Mouse (Mus musculus): ENCODE measurements around the gene Psg19. TPM values are rescaled to one million over a fixed set of nuclear protein-coding genes. Genes with fewer than 3 reads are reported as not detected.
"Not testable (repeated sequence)": the region's sequence is repeated elsewhere in the genome, so short reads cannot be mapped to it uniquely, and the experiment has no call there.

The Psg19 gene
- polyA plus RNA-seq, 1 experiment = not detected

DNA sequence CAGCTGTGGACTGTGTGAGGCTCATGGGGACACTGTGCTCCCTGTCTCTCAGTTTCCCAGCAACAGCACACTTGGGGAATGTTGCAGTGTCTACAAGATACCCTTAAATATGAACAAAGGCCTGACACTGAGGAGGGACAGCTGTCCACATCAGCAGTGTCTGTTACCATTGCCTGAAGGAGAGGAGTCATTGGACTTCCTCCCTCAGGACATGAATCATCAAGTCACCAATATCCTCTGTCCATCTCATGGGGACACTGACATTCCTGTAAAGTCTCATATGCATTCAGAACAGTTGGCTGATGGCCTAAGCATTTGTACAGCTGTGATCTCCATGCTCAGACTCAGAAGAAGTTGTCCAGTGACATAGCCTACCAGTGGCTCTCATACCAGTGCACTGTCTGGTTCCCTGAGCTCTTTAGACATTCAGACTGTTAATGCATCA lies 19.0 kb downstream of the Psg19 start:
- Histone ChIP-seq H3ac (ENCODE audit: control insufficient read depth, insufficient read length) (no peak overlapping the region), H3K79me2 (ENCODE audit: control insufficient read depth, insufficient read depth) (no peaks in the 10 kb centered on the region), H3K4me3 (no peak overlapping the region), H3K4me2 (ENCODE audit: low read depth) (no peak overlapping the region), H3K36me3 (ENCODE audit: control insufficient read depth, insufficient read depth) (no peaks in the 10 kb centered on the region), H3K27me3 (ENCODE audit: control insufficient read depth, insufficient read depth, insufficient read length) (no peaks in the 10 kb centered on the region)
- TF ChIP-seq MAX (IDR thresholded peaks at IDR 0.05; ENCODE audit: low read depth) = no peak
- TF ChIP-seq SRF (IDR thresholded peaks at IDR 0.05; ENCODE audit: control insufficient read depth, insufficient read length, low read depth) = no peak
- no peak for TF ChIP-seq USF1 (IDR thresholded peaks at IDR 0.05; ENCODE audit: low read depth)
- no peak for TF ChIP-seq MYOG (IDR thresholded peaks at IDR 0.05; ENCODE audit: control insufficient read depth in 1 of 3, insufficient read depth in 1 of 3, insufficient read length in 2 of 3, low read depth in 2 of 3)
- TF ChIP-seq CEBPB (IDR thresholded peaks at IDR 0.05; ENCODE audit: insufficient read depth, poor library complexity, severe bottlenecking) = no peak
- no peak for TF ChIP-seq POLR2AphosphoS2 (IDR thresholded peaks at IDR 0.05; ENCODE audit: insufficient read length, low read depth)
- no peak for TF ChIP-seq REST (IDR thresholded peaks at IDR 0.05; ENCODE audit: insufficient read depth, insufficient read length)
- TF ChIP-seq TCF12 (IDR thresholded peaks at IDR 0.05; ENCODE audit: insufficient read depth, poor library complexity, severe bottlenecking) = no peak
- no peak for TF ChIP-seq POLR2A (IDR thresholded peaks at IDR 0.05; ENCODE audit: insufficient read length, low read depth)
- no peak for TF ChIP-seq E2F4 (IDR thresholded peaks at IDR 0.05; ENCODE audit: insufficient read depth)
- TF ChIP-seq MYOD1 (IDR thresholded peaks at IDR 0.05; ENCODE audit: control insufficient read depth in 1 of 3, insufficient read length in 2 of 3, low read depth in 2 of 3) = no peak
- no peak for TF ChIP-seq TCF3 (IDR thresholded peaks at IDR 0.05; ENCODE audit: insufficient read length, low read depth)

DNA sequence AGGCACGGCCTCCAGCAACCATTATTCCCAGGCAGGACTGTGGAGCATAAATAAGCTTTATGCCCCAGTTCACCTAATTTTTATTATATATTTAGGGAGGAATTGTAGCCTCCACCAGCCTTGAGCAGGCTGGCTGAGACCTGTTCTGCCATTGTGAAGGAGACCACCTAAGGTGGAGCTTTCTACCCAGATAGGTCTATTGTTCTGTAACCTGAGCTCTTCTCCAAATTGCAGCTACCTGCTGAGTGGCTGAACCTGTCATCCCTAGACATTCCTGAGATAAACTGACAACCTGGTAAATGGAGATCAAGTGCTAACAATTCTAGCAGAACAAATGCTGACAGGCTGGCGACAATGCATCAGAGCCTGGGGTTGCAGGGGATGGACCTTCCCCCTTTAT lies 35.4 kb downstream of the Psg19 start:
- H3K36me3 ChIP-seq (ENCODE audit: control insufficient read depth, insufficient read depth); H3K79me2 ChIP-seq (ENCODE audit: control insufficient read depth, insufficient read depth); H3K27me3 ChIP-seq (ENCODE audit: control insufficient read depth, insufficient read depth, insufficient read length); H3K4me3 ChIP-seq; H3ac ChIP-seq (ENCODE audit: control insufficient read depth, insufficient read length); H3K4me2 ChIP-seq (ENCODE audit: low read depth): not testable (repeated sequence)

DNA sequence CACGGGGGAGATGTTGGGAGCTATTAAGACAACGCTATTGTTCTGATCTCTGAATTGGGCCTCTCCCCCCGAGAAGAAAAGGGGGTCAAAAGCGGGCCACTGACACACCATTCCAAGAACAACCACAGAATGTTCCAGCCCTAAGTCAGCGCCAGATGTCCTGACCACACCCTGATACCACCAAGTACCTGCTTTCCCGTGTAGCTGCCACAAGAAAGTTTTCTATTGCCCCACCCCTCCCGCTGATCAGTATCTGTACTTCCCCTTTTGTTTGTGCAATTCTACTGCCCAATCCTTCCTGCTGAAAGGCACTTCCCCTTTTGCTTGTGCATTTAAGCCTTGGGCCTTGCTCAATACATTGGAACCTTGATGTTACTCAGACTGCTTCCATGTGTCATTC lies 38.2 kb downstream of the Psg19 start:
- H3ac ChIP-seq (ENCODE audit: control insufficient read depth, insufficient read length); H3K36me3 ChIP-seq (ENCODE audit: control insufficient read depth, insufficient read depth); H3K4me3 ChIP-seq; H3K27me3 ChIP-seq (ENCODE audit: control insufficient read depth, insufficient read depth, insufficient read length); H3K4me2 ChIP-seq (ENCODE audit: low read depth); H3K79me2 ChIP-seq (ENCODE audit: control insufficient read depth, insufficient read depth): not testable (repeated sequence)

DNA sequence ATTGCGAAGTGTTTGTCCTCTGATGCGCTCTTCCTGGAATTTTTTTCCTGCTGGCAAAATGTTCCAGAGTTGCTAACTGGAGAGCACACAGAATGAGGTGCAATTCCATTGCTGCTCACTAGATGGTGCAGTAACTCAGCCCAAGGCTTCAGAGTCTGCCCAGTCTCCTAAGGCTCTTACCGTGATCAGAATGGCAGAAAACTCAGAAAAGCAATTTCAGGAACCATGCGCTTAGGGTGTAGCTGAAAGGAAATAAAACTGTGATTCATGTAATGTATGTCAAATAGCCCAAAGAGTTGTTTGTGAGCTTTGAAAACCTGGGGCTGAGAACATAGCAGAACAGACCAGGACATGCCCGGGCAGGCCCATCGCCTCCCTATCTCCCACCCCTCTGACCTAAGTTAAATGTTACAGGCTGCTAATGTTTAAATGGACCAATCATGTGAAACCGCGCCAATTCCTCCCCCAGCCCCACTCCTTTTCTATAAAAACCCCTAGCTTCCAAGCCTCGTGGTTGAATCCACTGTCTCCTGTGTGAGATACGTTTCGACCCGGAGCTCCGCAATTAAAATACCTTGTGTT lies 48.3 kb downstream of the Psg19 start:
- not testable (repeated sequence) for H3ac ChIP-seq (ENCODE audit: control insufficient read depth, insufficient read length); H3K36me3 ChIP-seq (ENCODE audit: control insufficient read depth, insufficient read depth); H3K79me2 ChIP-seq (ENCODE audit: control insufficient read depth, insufficient read depth)

DNA sequence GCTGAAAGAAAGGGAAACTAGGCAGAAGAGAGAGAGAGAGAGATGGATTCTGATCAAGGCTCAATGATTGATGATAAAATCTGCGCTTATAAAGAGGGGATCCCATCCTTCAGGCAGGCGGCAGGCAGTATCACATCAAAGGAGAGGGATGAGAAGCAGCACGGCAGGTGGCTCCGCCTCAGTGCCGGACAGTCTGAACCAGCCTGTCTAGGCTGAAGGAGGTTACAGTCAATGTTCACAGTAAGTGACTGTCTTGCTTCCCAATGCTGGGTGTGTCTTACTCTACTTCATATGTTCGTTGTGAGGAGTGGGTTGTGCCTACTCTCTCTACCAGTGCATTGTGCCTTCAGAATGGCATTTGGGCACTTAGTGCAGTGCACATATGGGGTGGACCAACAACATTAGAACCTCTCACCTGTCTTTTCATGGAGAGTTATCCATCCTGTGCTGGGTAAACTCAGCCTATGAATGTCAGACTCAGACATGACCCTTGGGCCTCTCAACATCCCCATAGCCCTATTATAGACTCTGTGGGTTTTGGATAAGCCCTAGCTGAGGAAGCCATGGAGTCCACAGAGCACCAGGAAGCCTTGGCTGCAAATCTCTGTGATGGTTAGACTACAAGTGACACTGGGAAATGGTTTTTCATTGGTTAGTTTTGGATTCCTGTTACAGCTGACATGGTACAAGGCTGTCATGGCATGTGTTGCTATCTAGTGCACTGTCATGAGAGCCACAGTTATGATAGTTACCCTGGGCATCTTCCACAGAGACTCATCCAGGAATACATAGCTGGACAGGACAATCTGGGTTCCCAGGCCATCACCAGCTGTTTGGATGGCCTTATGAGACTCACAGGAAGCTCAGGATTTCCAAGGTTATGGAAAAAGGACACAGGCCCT lies 49.1 kb downstream of the Psg19 start:
- H3K36me3 ChIP-seq (ENCODE audit: control insufficient read depth, insufficient read depth) = no peaks in the 10 kb centered on the region
- H3K4me2 ChIP-seq (ENCODE audit: low read depth) = no peak overlapping the region
- H3K79me2 ChIP-seq (ENCODE audit: control insufficient read depth, insufficient read depth) = no peaks in the 10 kb centered on the region
- no peak overlapping the region for H3K4me3 ChIP-seq
- H3ac ChIP-seq (ENCODE audit: control insufficient read depth, insufficient read length) = no peak overlapping the region
- H3K27me3 ChIP-seq (ENCODE audit: control insufficient read depth, insufficient read depth, insufficient read length) = no peaks in the 10 kb centered on the region
- TF ChIP-seq MYOG (IDR thresholded peaks at IDR 0.05; ENCODE audit: control insufficient read depth in 1 of 3, insufficient read depth in 1 of 3, insufficient read length in 2 of 3, low read depth in 2 of 3) (no peak), E2F4 (IDR thresholded peaks at IDR 0.05; ENCODE audit: insufficient read depth) (no peak), MAX (IDR thresholded peaks at IDR 0.05; ENCODE audit: low read depth) (no peak), POLR2A (IDR thresholded peaks at IDR 0.05; ENCODE audit: insufficient read length, low read depth) (no peak), TCF12 (IDR thresholded peaks at IDR 0.05; ENCODE audit: insufficient read depth, poor library complexity, severe bottlenecking) (no peak), MYOD1 (IDR thresholded peaks at IDR 0.05; ENCODE audit: control insufficient read depth in 1 of 3, insufficient read length in 2 of 3, low read depth in 2 of 3) (no peak), SRF (IDR thresholded peaks at IDR 0.05; ENCODE audit: control insufficient read depth, insufficient read length, low read depth) (no peak), TCF3 (IDR thresholded peaks at IDR 0.05; ENCODE audit: insufficient read length, low read depth) (no peak), USF1 (IDR thresholded peaks at IDR 0.05; ENCODE audit: low read depth) (no peak), REST (IDR thresholded peaks at IDR 0.05; ENCODE audit: insufficient read depth, insufficient read length) (no peak), CEBPB (IDR thresholded peaks at IDR 0.05; ENCODE audit: insufficient read depth, poor library complexity, severe bottlenecking) (no peak), POLR2AphosphoS2 (IDR thresholded peaks at IDR 0.05; ENCODE audit: insufficient read length, low read depth) (no peak)

More for the DNA sequence above, 48.3 kb downstream of the Psg19 start:
- not testable (repeated sequence) for H3K27me3 ChIP-seq (ENCODE audit: control insufficient read depth, insufficient read depth, insufficient read length); H3K4me3 ChIP-seq; H3K4me2 ChIP-seq (ENCODE audit: low read depth)

DNA sequence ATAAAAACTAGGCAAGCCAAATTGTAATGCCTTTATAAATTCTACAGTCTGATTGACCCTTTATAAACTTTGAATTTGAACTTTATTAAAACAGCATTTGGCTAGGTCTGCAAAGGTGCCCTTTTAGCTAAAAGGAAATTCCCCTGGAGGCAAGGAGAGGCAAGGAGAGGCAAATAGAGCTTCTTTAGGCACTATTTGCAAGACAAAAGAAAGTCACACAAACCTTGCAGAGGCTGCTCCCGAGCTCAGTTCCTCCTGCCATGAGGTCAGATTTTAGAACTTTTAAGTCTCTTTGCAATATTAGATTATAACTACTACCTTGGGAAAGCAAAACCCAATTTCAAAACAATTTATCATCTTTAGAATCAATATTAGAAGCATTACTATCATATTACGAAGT lies 50.9 kb downstream of the Psg19 start:
- not testable (repeated sequence) for H3K4me3 ChIP-seq; H3K79me2 ChIP-seq (ENCODE audit: control insufficient read depth, insufficient read depth); H3K4me2 ChIP-seq (ENCODE audit: low read depth); H3ac ChIP-seq (ENCODE audit: control insufficient read depth, insufficient read length); H3K36me3 ChIP-seq (ENCODE audit: control insufficient read depth, insufficient read depth); H3K27me3 ChIP-seq (ENCODE audit: control insufficient read depth, insufficient read depth, insufficient read length)

Measured in myocyte (in vitro differentiated cells).